Mouse (Mus musculus): Measurements from ENCODE around the gene Mettl7a3. TPM values are rescaled to one million over a fixed set of nuclear protein-coding genes. Genes with fewer than 3 reads are reported as not detected.

Gene Mettl7a3
- not detected for total RNA-seq (2023)

GRCm38 (mm10) chr15:100334629-100335028, at the start of gene Mettl7a3:
Mettl7a3 (plus strand) TSS chr15:100334929.

DNA sequence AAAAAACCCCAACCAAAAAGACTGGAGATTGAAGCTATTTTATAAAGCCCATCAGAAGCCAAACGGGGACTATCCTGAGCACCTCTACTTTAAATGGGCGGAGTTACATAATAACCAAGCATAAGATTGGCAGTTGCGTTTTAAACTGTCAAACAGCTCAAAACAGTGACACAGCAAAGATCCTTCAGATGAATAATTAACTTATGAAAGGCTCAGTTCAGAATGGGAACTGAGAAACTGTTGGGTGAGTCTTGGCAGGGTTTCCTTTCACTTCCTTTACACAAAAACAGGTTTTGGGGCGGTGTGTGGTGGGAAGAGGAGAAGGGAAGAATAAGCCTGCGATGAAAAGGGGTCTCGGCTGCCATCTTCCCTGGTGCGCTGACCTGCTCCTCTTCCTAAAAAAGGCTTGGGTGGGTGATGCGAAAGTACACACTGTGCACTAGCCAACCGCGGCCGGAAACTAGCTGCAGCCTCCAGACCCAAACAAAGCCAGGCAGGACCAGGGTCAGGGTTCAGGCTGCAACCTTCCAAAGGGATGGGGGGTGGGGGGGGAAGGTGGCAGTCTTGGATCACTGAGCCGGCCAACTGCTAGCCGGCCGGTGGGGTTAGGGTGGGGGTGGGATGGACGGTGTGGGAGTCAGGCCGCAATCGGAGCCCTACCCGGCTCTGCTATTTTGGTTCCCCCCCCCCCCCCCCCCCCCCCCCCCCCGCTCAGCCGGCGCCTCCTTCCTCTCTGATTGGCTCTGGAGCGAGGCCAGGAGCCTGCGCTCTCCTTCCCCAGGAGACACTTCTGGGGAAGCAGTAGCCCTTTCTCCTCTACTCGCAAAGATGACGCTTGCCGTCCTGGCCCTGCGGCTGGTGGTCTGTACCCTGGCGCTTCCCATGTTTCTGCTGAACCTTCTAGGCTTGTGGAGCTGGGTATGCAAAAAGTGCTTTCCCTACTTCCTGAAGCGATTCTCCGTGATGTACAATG, 30.4 kb upstream of the Mettl7a3 start, which contains the start of gene Mettl7a1:
Mettl7a1 (plus strand) TSS at position 122 of the 973 bp plus-strand sequence.

GRCm38 (mm10) chr15:100352711-100353250, 18.1 kb downstream of the Mettl7a3 start, which contains the start of the genes Methig1 and Mettl7a2:
Methig1 (plus strand) TSS chr15:100353149.
Mettl7a2 (plus strand) TSS chr15:100353200.

GRCm38 (mm10) chr15:100364242-100364641, 29.5 kb downstream of the Mettl7a3 start, which contains the start of gene Higd1c:
Higd1c (plus strand) TSS chr15:100364542.

Other genes starting within 250 kb of the Mettl7a3 start
- gene Atf1, start 107.1 kb upstream of the Mettl7a3 start, total RNA-seq (2023), result 88.3 TPM
- not detected for gene Tmprss12, start 54.1 kb upstream of the Mettl7a3 start, total RNA-seq (2023)
- gene Mettl7a1, start 30.8 kb upstream of the Mettl7a3 start, total RNA-seq (2023), result 13.1 TPM
- gene Methig1, start 18.2 kb downstream of the Mettl7a3 start, total RNA-seq (2023), result not detected
- not detected for gene Mettl7a2, start 18.3 kb downstream of the Mettl7a3 start, total RNA-seq (2023)
- not detected for gene Higd1c, start 29.6 kb downstream of the Mettl7a3 start, total RNA-seq (2023)
- not detected for gene Gm5475, start 87.2 kb downstream of the Mettl7a3 start, total RNA-seq (2023)
- gene Slc11a2, start 90.1 kb downstream of the Mettl7a3 start, total RNA-seq (2023), result 30.8 TPM
- 45.9 TPM for gene Letmd1, start 134.1 kb downstream of the Mettl7a3 start, total RNA-seq (2023)
- 9.7 TPM for gene Csrnp2, start 160.6 kb downstream of the Mettl7a3 start, total RNA-seq (2023)
- gene Tfcp2, start 217.1 kb downstream of the Mettl7a3 start, total RNA-seq (2023), result 11.0 TPM